Mouse (Mus musculus): ENCODE measurements at regions not wholly inside any gene's neighbourhood (a gene's known extent, or its start where the extent isn't known, plus 50 kb on each side); places are given as distances from the start of the nearest gene placed in this dataset.

GRCm38 (mm10) chrX:109686502-109687130 lies 490.1 kb downstream of the Gm6377 start:
- CTCF ChIA-PET, result interaction anchor here (0.7 kb wide), 1 partner anchor 20 kb away, joined by 9 read pairs; no protein-coding TSS in a partner anchor

- CTCF ChIA-PET, result no interaction called here
Measured at GRCm38 (mm10) chrX:109734961-109735537, 538.5 kb downstream of the Gm6377 start.

- CTCF ChIA-PET, result no interaction called here
Measured at GRCm38 (mm10) chrX:109735967-109736366, 539.4 kb downstream of the Gm6377 start.
